Comparison of ENCODE assay signal across 11 mouse cellular contexts in the genomic region with DNA sequence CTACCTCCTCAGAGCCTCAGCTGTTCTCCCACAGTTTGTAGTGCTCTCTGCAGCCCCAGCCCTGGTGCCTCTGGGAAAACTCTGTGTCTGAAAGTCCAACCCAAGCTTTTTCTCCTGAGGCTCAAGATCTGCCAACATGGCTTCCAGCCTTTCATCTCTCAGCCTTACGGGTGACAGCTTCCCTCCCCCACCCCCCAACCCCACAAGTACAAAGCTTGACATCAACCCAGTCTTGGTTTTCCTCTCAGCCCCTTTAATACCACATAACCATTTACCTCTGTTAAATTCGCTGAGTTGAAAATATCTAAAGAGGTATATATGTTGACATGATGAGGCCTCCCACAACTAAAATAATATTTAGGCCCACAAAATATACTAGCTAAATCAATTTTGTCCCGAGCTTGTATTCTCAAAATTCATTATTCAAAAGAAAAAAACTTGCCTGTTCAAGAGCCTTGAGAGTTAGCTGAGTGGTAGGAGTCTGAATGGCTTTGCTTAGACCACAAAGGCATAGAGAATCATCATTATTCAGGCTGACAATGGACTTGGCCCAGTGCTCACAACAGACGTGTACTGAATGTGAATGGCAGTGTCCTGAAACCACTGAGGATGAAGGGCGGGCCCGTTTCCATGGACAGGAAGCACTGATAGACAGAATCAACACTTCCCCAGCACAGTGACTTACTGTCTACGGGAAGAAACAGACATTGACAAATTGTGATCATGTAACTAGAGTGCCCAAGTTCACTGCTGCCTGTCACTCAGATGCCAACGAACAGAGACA. TPM values are rescaled to one million over a fixed set of nuclear protein-coding genes. Genes with fewer than 3 reads are reported as not detected.
DNase-seq lines count a peak whose midpoint lies in the region; ATAC-seq lines count a peak whose summit lies in the region.
"Had no signal": no experiment of that assay in that cellular context is flagged by ENCODE, and none has a peak within 500 bp of the region (broad histone marks: within the 10 kb centered on the region; RNA-seq: fewer than 3 reads in every experiment).

No protein-coding gene starts in this region.

- no peaks in the 10 kb centered on the region for H3K9me3 ChIP-seq in forebrain, embryonic 14.5 days (replicated peaks; ENCODE audit: control insufficient read depth, low read length)
- no peaks in the 10 kb centered on the region for H3K9me3 ChIP-seq in forebrain, embryonic 12.5 days
- H3K9me3 ChIP-seq in hindbrain, embryonic 15.5 days = no peaks in the 10 kb centered on the region
- no peaks in the 10 kb centered on the region for H3K9me3 ChIP-seq in midbrain, embryonic 13.5 days

- no peak overlapping the region for H3K27ac ChIP-seq in forebrain, embryonic 14.5 days (ENCODE audit: low read depth, low read length)
- H3K27ac ChIP-seq in forebrain, embryonic 12.5 days = no peak overlapping the region
- peak overlapping the region; percentile 45 for H3K27ac ChIP-seq in hindbrain, embryonic 15.5 days (replicated peaks)
- H3K27ac ChIP-seq in midbrain, embryonic 13.5 days = peak overlapping the region; percentile 55
- H3K27ac ChIP-seq: liver, embryonic 14.5 days had no signal

- H3K36me3 ChIP-seq in forebrain, embryonic 14.5 days (ENCODE audit: control insufficient read depth, insufficient read depth, low read length) = no peaks in the 10 kb centered on the region
- no peaks in the 10 kb centered on the region for H3K36me3 ChIP-seq in forebrain, embryonic 12.5 days (replicated peaks)
- no peaks in the 10 kb centered on the region for H3K36me3 ChIP-seq in hindbrain, embryonic 15.5 days
- H3K36me3 ChIP-seq in midbrain, embryonic 13.5 days = no peaks in the 10 kb centered on the region

- peak; percentile 73 for DNase-seq in forebrain, embryonic 14.5 days (ENCODE audit: low spot score)
- peak; percentile 31 for DNase-seq in ZHBTc4 (ENCODE audit: low read depth, low spot score)
- DNase-seq in retina, postnatal 1 day = no peak
- no peak for DNase-seq in lung, postnatal 4 days
- DNase-seq in adrenal gland, postnatal 14 days = no peak
- DNase-seq: kidney, postnatal 36 days; thymus, postnatal 36 days had no signal

- 0 out of 2 replicates have a peak, but pooled peaks cover 3% of the 10 kb centered on the region for H3K4me1 ChIP-seq in forebrain, embryonic 14.5 days (ENCODE audit: control insufficient read depth, insufficient read depth, low read length)
- peaks cover 5% of the 10 kb centered on the region; the same call in 1 of the 2 replicates for H3K4me1 ChIP-seq in forebrain, embryonic 12.5 days
- no peaks in the 10 kb centered on the region for H3K4me1 ChIP-seq in hindbrain, embryonic 15.5 days (replicated peaks)
- H3K4me1 ChIP-seq in midbrain, embryonic 13.5 days (replicated peaks) = peaks cover 4% of the 10 kb centered on the region; the same call in 1 of the 2 replicates

- ATAC-seq in forebrain, embryonic 14.5 days = peak; percentile 77
- no peak; the same call in 1 of the 2 replicates for ATAC-seq in forebrain, embryonic 12.5 days (ENCODE audit: low FRiP score)
- peak; percentile 90 for ATAC-seq in hindbrain, embryonic 15.5 days (ENCODE audit: low FRiP score, low read depth)
- ATAC-seq in midbrain, embryonic 13.5 days = peak; percentile 93

- no peak overlapping the region for H3K4me2 ChIP-seq in forebrain, embryonic 14.5 days (ENCODE audit: low read length)
- H3K4me2 ChIP-seq in forebrain, embryonic 12.5 days = no peak overlapping the region
- no peak overlapping the region for H3K4me2 ChIP-seq in hindbrain, embryonic 15.5 days
- no peak overlapping the region for H3K4me2 ChIP-seq in midbrain, embryonic 13.5 days (replicated peaks)

- no peaks in the 10 kb centered on the region for H3K27me3 ChIP-seq in forebrain, embryonic 14.5 days (replicated peaks; ENCODE audit: control insufficient read depth, insufficient read depth, low read length)
- no peaks in the 10 kb centered on the region; the same call in none of the 2 replicates for H3K27me3 ChIP-seq in forebrain, embryonic 12.5 days
- no peaks in the 10 kb centered on the region for H3K27me3 ChIP-seq in hindbrain, embryonic 15.5 days
- H3K27me3 ChIP-seq in midbrain, embryonic 13.5 days = no peaks in the 10 kb centered on the region

- WGBS in forebrain, embryonic 14.5 days = 51% methylated on average over 8 of the region's 8 CpGs
- WGBS in forebrain, embryonic 12.5 days = 52% methylated on average over 8 of the region's 8 CpGs
- WGBS in hindbrain, embryonic 15.5 days = 25% methylated on average over 8 of the region's 8 CpGs
- 38% methylated on average over 8 of the region's 8 CpGs for WGBS in midbrain, embryonic 13.5 days

- H3K4me3 ChIP-seq in forebrain, embryonic 14.5 days (ENCODE audit: low read depth, low read length) = no peak overlapping the region
- no peak overlapping the region for H3K4me3 ChIP-seq in forebrain, embryonic 12.5 days (replicated peaks)
- no peak overlapping the region for H3K4me3 ChIP-seq in hindbrain, embryonic 15.5 days
- H3K4me3 ChIP-seq in midbrain, embryonic 13.5 days (replicated peaks) = no peak overlapping the region

- H3K9ac ChIP-seq in forebrain, embryonic 14.5 days (ENCODE audit: low read length) = no peak overlapping the region
- no peak overlapping the region for H3K9ac ChIP-seq in forebrain, embryonic 12.5 days
- no peak overlapping the region for H3K9ac ChIP-seq in hindbrain, embryonic 15.5 days
- H3K9ac ChIP-seq in midbrain, embryonic 13.5 days (replicated peaks) = no peak overlapping the region
- H3K9ac ChIP-seq: liver, embryonic 14.5 days had no signal

RNA-seq across cellular contexts. Expression of gene Zdhhc13, which starts 10.9 kb away (rescaled TPM):
- 54.9 and 61.5 TPM in 2 replicates for polyA plus RNA-seq in forebrain, embryonic 14.5 days (2014; fragmentation: Nextera tagmentation; extraction: Ambion mirVana)
- polyA plus RNA-seq in forebrain, embryonic 12.5 days (2016; fragmentation: Nextera tagmentation; extraction: Ambion mirVana) = 38.9 and 39.5 TPM in 2 replicates
- 35.8 and 37.9 TPM in 2 replicates for polyA plus RNA-seq in hindbrain, embryonic 15.5 days (2015; fragmentation: Nextera tagmentation; extraction: Ambion mirVana)
- 38.5 and 39.8 TPM in 2 replicates for polyA plus RNA-seq in midbrain, embryonic 13.5 days (2015; fragmentation: Nextera tagmentation; extraction: Ambion mirVana)
- 9.5 and 10.6 TPM in 2 replicates for total RNA-seq in adrenal gland, postnatal 14 days (2021)

Comparison
In these comparisons a context has a peak if more than half of its experiments do, and no peak if none do; other contexts are left out.
1. DNase-seq: peak in forebrain, embryonic 14.5 days (single experiment) and ZHBTc4 (single experiment); none in retina, postnatal 1 day (single experiment), lung, postnatal 4 days (0 of 2) and adrenal gland, postnatal 14 days (single experiment).
2. H3K27ac ChIP-seq: peak in hindbrain, embryonic 15.5 days (single experiment) and midbrain, embryonic 13.5 days (single experiment); none in forebrain, embryonic 14.5 days (single experiment) and forebrain, embryonic 12.5 days (single experiment).